Mouse (Mus musculus) left cerebral cortex, adult 11 months (tissue): ENCODE data around the gene Gm8773.
A peak's percentile ranks its signal among the peaks of the same experiment; 100 is the strongest.

Experiments used
- DNase-seq: peaks from one replicate; pipeline ENCODE4 v3.0.0; 2022; ENCODE audit warnings: low spot score

The Gm8773 gene

GRCm38 (mm10) chr5:5573749-5574317, at the start of gene Gm8773:
Gene Gm8773 (plus strand): TSS chr5:5573799.
- DNase-seq = no peak

GRCm38 (mm10) chr5:5533656-5534420, 39.8 kb upstream of the Gm8773 start:
- DNase-seq = no peak

- DNase-seq = no peak
Observed at GRCm38 (mm10) chr5:5536131-5536530, 37.5 kb upstream of the Gm8773 start.

- DNase-seq = no peak
Observed at GRCm38 (mm10) chr5:5539771-5540170, 33.8 kb upstream of the Gm8773 start.

- DNase-seq = no peak
Observed at GRCm38 (mm10) chr5:5540385-5540784, 33.2 kb upstream of the Gm8773 start.

GRCm38 (mm10) chr5:5551110-5551509, 22.5 kb upstream of the Gm8773 start:
- no peak for DNase-seq

- peak; percentile 79 for DNase-seq
Observed at GRCm38 (mm10) chr5:5559079-5559740, 14.4 kb upstream of the Gm8773 start, which contains the start of gene Gtpbp10. Gene Gtpbp10 (minus strand): TSS chr5:5559538.

GRCm38 (mm10) chr5:5559798-5560197, 13.8 kb upstream of the Gm8773 start:
- DNase-seq = no peak

- no peak for DNase-seq
Observed at GRCm38 (mm10) chr5:5561041-5561706, 12.4 kb upstream of the Gm8773 start.

- DNase-seq = no peak
Observed at GRCm38 (mm10) chr5:5562435-5562834, 11.2 kb upstream of the Gm8773 start.

GRCm38 (mm10) chr5:5587686-5588085, 14.1 kb downstream of the Gm8773 start:
- no peak for DNase-seq

- DNase-seq = no peak
Observed at GRCm38 (mm10) chr5:5610540-5610939, 36.9 kb downstream of the Gm8773 start.

- DNase-seq = no peak
Observed at GRCm38 (mm10) chr5:5618329-5618728, 44.7 kb downstream of the Gm8773 start.

- DNase-seq = no peak
Observed at GRCm38 (mm10) chr5:5625491-5625890, 51.9 kb downstream of the Gm8773 start.
